Mouse (Mus musculus): ENCODE measurements around the gene Nudt5. TPM values are rescaled to one million over a fixed set of nuclear protein-coding genes. Genes with fewer than 3 reads are reported as not detected.
"Not testable (repeated sequence)": the region's sequence is repeated elsewhere in the genome, so short reads cannot be mapped to it uniquely, and the experiment has no call there.

The Nudt5 gene
- polyA plus RNA-seq (2017; shearing (Covaris generic)) = 10 to 100 TPM; 42.0 to 54.7 TPM

DNA sequence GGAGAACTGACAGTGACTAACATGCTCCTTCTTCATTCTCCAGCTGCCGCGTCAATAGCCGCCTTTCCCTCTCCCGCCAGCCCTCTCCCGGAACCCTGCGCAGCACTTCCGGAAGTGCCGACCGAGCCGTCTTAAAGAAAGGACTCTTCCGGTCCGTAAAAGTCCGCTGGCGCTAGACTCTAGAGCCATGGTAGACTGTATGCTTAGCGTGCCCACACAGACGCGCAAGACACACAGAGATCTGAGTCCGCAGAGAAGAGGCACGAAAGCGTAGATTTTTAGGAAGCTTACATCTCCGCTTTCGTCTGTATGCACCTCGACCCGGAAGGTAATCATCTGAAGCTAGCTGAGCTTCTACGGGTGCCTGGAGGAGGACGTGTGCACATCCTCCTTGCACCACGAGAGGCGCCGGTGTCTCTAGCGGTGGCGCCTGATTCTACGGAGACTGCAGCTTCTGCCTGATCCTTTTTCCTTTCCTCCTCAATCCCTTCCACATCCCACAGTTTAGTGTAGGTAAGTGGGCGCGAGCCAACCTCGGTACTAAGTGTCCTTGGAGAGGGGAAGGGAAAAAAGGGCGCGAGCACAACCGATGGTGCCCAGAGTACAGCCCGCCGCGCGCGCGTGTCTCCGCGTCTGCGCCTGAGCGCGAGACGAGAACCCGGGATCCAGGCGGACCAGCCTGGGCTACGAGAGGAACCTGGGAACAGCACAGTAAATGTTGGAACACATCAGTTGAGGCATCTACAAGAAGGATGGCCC is at the start of gene Nudt5, which contains the start of gene Cdc123:
Nudt5 (plus strand) TSS at position 147 of the 759 bp plus-strand sequence.
Cdc123 (minus strand) TSS at position 292 of the 759 bp plus-strand sequence.
- peak; percentile 93 for ATAC-seq

DNA sequence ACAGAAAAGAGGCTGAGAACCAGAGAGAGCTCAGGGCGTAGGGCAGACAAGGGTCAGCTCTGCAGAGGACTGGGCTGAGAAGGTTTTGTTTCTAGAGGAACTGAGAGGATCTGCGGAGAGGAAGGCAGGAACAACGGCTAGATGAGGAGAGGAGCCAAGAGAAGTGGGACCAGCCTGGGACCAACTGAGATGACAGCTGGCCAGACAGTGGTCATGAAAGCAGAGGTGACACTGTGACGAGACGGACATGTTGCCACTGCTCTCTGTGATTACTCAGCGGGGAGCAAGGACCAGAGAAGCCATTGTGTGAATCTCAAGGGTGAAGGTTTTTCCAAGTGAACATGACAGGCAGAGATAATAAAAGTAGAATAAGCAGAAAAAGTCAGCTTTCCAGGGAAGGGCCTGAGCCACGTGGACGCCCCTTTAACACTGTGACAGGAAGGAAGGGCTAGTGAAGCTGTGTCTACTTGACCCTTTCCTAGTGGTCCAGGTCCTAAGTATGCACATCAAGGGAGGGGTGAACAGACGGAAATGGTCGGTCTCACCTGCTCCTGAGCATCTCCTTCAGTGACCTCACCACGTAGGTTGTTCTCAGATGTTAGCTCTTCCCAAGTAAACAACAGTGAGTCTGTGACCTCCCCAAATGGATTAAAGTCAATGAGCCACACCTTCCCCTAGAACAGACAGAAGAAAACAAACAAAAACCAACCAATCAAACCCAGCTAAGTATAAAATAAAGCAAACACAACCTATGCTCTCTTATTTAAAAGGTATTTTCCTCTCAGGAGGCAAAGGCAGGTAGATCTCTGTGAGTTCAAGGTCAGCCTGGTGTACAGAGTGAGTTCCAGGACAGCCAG is 46.8 kb upstream of the Nudt5 start:
- no peak for ATAC-seq

DNA sequence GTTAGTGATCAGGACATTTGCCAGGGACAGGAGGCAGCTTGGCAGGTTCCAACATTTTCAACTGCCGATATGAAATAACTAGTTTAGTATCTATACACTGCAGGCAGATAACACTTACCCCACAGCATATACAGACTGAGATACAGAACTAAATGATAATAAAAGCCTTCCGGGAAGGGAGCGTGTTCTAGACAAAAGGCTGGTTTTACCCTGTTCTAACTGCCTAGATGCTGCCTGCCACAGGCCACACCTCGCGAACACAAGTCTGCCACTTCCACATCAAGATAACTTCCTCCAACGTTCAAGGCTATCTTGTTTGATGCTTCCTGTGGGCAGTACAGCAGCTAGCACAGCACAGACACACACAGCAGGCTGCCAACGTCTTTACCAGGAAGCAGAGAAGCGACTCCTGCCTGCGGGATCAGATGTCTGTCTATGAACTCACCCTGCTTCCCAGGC is 43.6 kb upstream of the Nudt5 start:
- ATAC-seq = no peak

DNA sequence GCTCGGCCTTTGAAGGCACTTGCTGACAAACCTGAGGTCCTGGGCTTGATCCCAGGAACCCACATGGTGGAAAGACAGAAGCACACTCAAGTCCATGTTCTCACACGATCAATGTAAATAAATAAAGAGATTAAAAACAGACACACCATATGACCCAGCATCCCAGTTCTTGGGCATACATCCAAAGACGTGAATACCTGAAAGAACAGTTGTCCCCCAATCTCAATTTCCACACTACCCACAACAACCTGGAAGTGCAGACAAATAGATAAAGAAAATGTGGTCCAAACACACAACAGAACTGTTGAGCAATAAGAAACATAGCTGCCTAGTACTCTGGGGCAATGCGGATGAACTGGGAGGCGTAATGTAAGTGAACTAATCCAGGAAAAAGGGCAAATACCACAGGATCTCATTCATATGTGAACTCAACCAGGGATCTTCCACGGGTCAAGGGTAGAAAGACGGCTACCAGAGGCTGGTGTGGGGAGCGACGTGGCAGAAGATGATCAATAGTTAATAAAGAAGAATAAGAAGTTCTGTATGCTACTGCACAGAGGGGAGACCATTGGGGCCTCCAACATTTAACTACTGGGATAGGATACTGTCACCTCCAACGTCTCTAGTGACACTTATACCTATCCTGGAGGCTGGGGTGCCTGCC is 42.8 kb upstream of the Nudt5 start:
- ATAC-seq = no peak

DNA sequence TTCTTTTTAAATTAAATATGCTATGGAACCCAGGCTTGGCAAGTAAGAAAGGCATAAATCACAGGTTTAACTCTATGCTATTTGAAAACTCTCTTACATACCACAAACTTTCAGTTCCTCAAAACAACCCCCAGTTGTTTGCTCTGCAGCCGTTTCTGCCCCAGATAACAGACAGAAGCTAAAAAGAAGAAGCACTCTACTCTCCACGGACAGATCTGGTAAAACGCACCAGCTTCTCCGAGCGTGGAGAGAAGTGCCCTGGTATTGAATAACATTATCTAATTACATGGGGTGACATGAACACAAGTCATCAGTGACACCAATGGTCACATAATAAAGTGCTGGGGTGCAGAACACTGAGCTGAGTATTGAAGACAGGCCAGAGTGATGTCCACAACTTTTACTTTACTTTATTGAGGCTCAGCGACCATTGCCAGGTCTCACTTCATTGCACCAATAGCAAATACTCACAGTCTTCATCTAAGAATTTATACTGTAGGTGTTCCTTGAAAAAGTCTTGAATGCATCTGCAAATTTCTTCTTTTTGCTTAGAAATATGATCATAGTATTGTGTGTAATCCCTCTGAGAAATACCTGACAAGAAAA is 40.3 kb upstream of the Nudt5 start:
- ATAC-seq = no peak

DNA sequence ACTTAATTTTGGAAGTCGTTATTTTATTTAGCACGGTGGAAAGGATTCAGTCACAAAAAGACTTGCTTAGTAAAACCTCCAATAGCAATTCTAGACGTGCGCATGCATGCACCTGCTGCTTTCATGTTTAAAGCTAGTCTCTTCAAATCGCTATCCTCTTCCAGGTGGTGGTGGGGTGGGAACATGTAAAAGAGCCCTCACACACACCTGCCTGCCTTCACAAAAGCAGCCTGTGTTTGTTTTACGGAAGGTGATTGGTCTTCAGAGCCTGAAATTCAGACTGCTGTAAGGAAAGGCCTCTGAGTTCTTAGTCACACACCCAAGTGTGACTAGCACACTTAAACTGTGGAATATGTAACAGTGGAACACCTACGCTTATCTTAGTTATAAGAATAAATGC is 39.6 kb upstream of the Nudt5 start:
- no peak for ATAC-seq

DNA sequence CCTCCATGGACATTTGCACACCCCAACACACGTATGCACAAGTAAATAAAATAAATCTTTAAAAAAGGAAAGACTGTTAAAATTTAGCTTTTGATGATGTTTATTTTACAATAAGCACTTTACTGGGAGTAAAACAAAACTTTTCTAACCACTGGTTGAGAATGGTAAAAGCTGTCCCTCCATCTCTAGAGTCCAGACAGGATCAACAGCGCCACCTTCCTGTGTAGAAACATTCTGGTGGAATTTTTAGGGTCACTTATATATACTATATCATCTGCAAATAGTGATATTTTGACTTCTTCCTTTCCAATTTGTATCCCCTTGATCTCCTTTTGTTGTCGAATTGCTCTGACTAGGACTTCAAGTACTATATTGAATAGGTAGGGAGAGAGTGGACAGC is 38.6 kb upstream of the Nudt5 start:
- not testable (repeated sequence) for ATAC-seq

DNA sequence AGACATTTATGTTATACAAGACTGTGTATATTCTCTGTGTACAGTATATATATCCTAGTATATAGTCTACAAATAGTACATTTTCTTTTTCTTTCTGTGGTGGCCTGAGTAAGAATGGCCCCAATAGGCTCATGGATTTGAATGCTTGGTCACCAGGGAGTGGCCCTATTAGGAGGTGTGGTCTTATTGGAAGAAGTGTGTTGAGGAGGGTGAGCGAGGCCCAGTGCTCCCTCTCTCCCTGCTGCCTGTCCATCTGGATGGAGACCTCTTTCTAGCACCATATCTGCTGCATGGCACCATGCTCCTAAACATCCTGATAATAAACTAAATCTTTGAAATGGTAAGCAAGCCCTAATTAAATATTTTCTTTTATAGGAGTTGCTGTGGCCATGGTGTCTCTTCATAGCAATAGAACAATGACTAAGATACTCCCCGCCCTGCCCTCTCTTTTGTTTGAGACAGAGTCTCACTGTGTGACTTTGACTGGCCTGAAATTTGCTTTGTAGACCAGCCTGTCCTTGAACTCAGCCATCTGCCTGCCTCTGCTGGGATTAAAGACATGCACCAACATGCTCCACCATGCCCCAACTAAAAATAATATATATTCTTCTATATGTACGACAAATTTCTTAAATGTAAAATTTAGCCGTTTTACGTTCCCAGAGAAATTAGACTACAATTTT is 34.6 kb upstream of the Nudt5 start:
- no peak for ATAC-seq

DNA sequence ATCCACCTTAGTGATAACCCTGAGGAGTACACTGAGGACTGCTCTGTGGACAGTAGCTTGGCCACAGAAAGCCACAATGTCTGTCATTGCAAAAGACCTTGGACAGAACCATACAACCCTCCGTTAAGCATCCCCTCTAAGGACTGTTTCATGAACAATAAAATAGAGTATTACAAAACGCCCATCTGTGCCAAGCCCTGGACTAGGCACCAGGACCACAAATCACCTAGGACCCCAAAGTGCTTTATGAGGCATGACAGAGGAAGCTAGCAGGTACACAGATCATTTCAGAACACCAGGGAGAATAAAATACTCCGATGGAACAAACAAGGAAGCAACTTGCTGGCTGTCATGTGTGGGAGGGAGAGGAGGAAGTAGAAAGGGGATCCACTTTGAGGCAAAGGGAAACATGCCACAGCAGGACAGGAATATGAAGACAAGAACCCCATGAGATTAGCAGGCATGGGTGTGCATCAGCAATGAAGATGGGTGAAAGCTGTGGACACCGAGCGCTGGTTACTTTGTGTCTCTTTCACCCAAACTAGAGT is 33.5 kb upstream of the Nudt5 start:
- no peak for ATAC-seq

DNA sequence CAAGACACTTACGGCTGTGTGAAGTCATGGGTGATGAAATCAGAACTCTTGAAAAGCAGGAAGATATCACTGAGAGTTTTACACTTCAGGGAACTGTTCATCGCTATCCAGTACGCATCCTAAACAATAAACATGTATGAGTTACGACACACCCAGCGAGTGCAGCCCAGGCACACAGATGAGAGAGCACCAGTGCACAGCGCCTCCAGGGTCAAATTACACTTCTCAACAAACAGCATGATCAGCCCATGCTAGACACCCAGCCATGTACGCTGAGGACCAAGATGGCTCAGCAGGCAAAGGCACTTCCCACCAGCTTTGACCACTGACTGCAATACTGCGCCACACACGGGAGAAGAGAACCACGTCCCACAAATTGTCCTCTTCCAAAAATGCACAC is 23.6 kb upstream of the Nudt5 start:
- no peak for ATAC-seq

DNA sequence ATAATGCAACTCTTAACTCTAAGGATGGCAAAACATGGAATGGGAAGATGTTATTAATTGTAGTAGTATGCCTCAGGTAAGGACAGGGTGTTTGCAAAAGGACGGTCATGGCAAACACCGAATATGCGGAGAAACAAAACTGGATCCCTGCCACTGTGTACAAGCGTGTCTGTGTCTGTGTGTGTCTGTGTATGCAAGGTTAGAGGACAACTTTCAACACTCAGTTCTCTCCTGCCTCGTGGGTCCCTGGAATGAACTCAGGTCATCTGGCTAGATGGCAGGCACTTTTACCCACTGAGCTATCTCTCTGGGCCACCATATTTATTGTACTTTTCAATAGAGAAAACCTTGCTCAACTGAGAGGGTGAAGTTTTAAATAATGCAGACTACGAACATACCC is 22.4 kb upstream of the Nudt5 start:
- ATAC-seq = no peak

DNA sequence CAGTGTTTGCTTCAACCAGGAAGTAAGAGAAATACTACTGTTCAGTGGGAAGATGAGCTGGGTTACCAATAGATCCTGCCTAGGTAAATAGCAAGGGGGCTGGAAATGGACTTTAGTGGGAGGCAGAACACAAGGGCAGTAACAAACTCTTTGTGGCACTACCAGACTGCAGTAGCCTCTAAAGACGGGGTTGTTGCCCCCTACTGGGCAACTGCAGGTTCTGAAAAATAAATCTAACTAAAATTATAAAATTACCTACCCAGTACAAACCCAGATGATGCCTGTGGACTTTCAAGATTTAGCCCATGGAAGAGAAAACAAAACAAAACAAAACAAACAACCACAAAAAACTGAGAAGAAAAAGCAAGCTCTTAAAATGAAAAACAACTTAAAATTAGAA is 20.6 kb upstream of the Nudt5 start:
- ATAC-seq = no peak

DNA sequence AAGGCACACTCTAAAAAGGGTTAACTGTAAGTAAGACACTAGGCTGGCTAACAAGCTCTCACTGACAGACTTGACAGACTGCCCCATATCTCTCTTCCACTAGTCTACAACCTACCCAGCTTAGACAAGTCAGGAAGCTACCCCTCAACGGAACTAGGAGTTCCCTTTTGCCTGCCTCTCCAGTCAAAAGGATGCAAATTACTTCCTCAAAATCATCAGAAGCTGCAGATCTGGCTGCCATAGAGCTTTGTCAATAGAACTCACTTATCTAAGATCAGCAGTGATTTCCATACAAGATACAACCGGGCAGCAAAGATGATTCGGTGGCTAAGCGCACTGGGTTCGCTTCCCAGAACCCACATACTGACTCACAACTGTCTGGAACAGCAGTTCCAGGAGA is 20.1 kb upstream of the Nudt5 start:
- no peak for ATAC-seq

DNA sequence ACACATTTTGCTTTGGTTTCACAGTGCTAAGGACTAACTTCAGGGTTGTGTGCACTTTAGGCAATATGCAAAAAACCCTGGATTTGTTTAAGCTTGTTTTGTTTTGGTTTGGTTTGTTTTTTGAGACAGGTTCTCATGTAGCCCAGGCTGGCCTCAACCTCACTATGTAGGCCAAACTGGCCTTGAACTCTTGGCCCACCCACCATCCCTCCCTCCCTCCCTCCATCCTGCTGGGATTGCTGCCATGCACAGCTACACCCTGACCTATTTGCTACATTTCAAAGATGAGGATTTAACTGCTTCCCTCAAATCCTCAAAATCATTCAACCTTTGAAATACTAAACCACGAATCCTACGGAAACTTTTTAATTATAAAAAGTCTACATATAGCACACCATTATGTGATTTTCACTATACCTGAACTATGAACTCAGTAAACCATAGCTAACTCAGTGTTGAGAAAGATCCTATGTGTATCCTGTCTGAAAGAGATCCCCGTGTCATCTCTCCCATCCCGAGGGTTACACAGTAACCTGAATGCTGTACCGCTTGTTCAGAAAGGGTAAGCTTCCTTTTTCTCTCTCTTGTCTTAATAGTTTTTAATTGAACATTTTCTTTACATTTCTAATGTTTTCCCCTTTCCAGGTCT is 19.4 kb upstream of the Nudt5 start:
- no peak for ATAC-seq

DNA sequence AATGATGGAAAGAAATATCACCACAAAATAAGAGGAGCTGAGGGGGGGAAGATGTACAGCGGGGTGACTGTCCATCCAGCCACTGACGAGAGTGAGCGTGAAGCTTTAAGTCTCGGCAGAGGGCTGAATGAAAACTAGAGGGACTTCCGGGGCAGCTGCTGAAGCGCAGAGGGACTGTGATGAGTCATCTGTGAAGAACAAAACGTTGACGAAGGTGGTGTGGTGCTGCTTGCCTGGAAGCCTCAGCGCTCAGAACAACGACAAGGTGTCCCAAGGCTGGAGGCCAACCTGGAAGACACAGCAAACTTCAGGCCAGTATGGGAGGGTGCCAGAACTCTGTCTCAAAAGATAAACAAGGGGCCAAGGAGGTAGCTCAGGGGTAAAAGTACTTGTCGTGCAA is 4.0 kb upstream of the Nudt5 start:
- ATAC-seq = no peak

DNA sequence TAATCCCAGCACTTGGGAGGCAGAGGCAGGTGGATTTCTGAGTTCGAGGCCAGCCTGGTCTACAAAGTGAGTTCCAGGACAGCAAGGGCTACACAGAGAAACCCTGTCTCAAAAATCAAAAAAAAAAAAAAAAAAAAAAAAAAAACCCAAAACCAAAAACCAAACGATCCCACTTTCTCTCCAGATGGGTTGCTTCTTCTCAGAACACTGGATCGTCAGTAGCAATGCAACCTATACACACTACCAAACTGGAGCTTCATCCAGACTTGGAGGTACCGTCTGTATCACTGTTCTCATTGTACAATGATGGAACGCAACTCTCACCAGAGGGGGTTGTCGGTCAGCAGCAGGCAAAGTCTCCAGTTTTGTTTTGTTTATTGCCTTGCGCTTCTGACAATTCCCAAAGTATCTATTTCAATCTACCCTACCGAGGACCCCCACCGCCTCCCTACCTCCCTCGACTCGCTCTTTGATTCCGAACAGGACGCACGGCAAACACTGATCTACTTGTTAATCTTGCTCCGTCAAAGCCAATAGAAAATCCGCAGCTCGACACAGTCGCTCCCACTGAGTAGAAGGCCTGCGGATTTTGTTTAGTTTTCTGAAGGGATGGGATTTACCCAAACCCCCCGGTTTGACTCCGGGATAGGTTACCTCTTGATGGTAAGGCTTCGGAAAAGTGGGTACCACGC is 492 bp upstream of the Nudt5 start:
- ATAC-seq = peak; percentile 22

DNA sequence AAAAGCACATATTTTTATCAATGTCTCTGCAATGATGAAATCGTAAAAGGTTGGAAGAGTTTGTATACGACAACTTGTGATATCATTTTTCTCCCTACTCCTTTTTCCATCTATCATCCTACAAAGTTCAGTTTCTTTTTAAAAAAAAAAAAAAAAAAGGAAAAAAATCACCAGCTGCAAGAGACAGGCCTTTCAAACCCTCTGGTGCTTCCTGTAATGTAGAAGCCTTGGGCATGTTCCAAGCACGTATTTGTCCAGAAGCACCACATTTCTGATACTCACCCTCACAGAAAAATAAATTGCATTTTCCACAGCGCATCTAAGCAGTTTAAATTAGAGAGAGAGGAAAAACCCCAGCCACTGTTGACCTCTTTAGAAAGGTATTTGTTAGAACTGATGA is 1.0 kb downstream of the Nudt5 start:
- ATAC-seq = no peak

DNA sequence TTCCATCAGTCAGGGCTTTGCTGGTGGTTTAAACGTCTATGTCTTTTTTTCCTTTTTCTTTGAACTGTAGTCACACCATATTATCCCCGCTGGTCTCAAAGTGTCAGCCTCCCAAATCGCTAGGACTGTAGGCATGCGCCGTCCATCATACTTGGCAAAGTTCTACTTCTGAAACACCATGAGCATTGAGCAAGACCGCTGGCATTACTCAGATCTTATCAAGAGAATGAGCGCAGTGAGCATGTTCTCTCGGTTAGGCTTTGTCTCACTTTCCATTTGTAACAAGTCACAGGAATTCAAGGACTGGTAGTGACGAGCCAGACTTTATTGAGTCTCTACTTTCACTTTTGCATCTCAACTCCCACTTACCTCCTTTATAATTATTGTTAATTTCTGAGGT is 6.3 kb downstream of the Nudt5 start:
- no peak for ATAC-seq

DNA sequence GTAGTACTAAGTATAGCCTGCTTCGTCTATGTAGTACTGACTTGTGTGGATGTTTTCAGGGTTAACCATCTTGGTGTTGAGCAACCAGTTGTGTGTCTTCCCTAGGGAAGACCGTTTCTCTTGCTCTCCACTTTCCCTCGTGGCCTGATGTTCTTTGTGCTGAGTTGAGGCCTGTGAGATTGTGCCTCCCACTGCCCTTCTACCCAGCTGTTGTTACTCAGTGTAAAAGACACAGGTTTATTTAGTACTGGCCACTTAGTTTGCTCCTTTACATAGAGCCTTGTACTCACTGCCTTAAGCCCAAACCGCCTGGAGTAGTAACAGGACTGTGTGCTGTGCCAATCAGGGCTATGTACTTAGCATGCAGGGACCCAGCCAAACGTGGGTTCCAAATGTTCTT is 7.0 kb downstream of the Nudt5 start:
- ATAC-seq = no peak

DNA sequence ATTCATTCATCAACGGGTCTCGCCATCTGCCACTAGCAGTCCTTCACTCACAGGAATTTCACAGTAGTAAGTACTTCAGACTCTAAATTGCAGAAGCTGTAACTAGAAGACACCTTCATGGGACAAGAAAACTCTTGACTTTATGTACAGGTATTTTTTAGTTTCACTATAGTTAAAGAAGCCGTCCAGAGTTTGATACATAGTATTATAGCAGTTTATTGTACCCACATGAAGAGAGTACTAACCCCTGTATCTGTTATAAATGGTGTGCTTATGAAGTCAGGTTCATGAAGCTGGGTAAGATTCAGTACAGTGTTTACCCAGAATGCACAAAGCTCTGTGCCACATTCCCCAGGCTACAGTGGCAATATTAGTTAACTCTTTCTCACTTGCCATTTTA is 18.0 kb downstream of the Nudt5 start, which contains the start of gene Gm13199:
Gm13199 (minus strand) TSS at position 101 of the 400 bp plus-strand sequence.
- ATAC-seq = no peak

DNA sequence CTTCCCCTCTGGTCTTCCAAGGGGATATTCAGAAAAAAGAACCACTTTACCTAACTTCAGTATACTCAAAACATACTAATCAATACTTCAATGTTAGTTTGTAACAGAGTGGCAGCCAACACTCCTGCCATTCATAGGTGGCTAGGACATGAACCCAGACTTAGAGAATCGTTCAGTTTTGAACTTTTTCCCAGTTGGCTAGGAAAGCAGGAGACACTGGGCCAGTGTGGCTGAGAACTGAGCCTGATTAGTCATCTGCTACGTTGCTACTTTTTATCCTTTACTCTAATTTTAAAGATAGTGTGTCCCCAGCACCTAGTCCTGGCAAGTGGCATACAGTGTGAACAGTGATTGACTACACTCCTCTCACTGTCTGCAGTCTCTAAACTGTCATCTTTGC is 22.9 kb downstream of the Nudt5 start:
- no peak for ATAC-seq

Data from CD4-positive, CD25-positive, alpha-beta regulatory T cell, adult 4 months (primary cell).